Mouse (Mus musculus): ENCODE data around the gene Cdnf. TPM values are rescaled to one million over a fixed set of nuclear protein-coding genes. Genes with fewer than 3 reads are reported as not detected.

Cdnf gene
- 0.20 and 0.31 TPM in 2 replicates for polyA plus RNA-seq (2015; fragmentation: Nextera tagmentation; extraction: Ambion mirVana)

DNA sequence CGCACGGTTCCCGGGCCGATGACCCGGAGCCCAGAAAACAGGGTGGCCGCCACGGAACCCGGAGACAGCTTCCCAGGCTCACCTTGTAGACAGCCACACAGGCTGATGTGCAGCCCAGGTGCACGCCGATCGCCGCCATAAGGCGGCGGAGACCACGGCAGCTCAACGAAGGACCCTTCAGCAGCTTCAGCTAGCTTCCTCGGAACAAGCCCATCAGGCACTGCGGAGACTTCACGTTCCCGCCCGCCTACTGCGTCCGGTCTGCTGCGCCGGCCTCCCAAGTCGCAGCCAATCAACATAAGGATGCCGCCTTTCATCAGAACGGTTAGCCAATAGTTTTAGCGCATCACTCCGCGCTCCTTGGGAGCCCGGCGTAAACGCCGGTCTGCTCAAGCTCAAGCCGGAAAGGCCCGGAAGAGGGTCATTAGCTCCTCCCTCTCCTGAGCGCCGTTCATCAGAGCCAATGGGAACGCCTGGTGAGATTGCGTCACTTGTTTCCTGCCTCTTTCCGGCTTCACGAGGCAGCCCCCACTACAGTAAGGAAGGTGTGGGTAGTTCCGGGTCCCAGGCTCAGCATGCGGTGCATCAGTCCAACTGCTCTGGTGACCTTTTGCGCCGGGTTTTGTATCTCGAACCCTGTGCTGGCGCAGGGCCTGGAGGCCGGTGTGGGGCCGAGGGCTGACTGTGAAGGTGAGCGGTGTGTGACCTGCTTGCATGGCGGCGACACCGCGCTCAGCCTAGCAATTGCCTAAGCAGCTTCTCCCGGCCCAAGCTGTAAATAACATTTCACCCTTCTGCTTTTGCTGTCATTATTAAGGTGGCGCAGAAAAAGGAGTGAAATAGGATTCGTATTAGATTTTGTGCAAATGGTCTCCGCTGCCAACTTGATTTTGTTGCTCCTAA, at the start of gene Cdnf, which contains the start of the genes Gm45902 and Hspa14:
Gene Cdnf (plus strand): TSS at position 479 of the 903 bp plus-strand sequence.
Gene Gm45902 (minus strand): TSS at position 239 of the 903 bp plus-strand sequence.
Gene Hspa14 (minus strand): TSS at position 263 of the 903 bp plus-strand sequence.
- WGBS, result 1% methylated on average over 60 of the region's 60 CpGs
- H3K27ac ChIP-seq, result peak within 1 kb of the TSS; percentile 78
- H3K27me3 ChIP-seq, result no peaks in the 10 kb centered on the region

DNA sequence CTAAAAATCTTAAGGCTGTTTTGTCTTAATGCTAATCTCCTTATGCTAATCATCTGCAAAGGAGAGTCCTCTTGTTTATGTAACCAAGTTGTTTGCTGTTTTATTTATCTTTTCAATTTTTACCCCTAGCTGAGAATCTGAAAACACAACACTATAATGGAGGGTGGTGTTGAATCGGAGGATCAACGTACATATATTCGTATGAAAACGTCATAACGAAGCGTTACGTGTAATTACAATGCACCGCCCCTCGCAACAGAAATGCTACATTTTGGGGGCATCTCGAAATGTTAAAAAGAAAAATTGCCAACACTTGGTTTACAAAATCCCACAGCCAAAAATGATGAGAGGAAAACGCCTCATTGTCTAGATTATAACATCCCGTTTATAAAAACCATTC, 38.9 kb upstream of the Cdnf start:
- under 1% methylated on average over 12 of the region's 12 CpGs for WGBS
- Histone ChIP-seq H3K4me1 (peaks cover 18% of the 10 kb centered on the region), H3K9ac (peak overlapping the region; percentile 89), H3K27me3 (no peaks in the 10 kb centered on the region), H3K4me3 (peak overlapping the region; percentile 90), H3K36me3 (ENCODE audit: poor library complexity, severe bottlenecking) (peaks cover 14% of the 10 kb centered on the region), H3K4me2 (peak overlapping the region; percentile 69), H3K27ac (peak overlapping the region; percentile 95), H3K9me3 (replicated peaks) (no peaks in the 10 kb centered on the region)
- ATAC-seq, result no peak

More for the DNA sequence above, at the start of gene Cdnf, which contains the start of the genes Gm45902 and Hspa14:
- H3K4me1 ChIP-seq, result peaks cover 21% of the 10 kb centered on the region
- peaks cover 28% of the 10 kb centered on the region for H3K36me3 ChIP-seq (ENCODE audit: poor library complexity, severe bottlenecking)
- H3K9me3 ChIP-seq (replicated peaks), result no peaks in the 10 kb centered on the region
- H3K9ac ChIP-seq, result peak within 1 kb of the TSS; percentile 86
- ATAC-seq, result peak; percentile 100
- H3K4me2 ChIP-seq, result peak within 1 kb of the TSS; percentile 96
- H3K4me3 ChIP-seq, result peak within 1 kb of the TSS; percentile 86

DNA sequence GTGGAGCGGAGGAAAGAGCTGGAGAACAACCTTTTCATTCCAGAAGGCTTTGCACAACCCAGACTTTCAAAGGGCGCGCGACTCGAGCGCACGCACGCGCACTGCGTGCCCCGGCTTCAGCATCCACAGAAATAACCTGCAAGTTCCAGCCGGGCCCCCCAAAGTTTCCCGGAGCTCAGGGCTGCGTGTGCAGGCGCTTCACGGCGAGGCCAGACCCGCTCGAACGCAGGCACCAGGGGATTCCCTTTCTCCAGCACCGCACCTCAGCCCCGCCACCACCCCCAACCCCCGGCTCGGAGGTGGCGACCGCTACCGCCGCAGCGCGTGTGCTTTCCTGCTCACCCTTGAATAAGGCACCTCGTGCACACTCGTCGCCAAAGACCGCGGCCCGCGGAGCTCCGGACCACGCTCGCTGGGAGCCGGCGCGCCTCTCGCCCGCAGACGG, 38.4 kb upstream of the Cdnf start:
- ATAC-seq, result peak; percentile 83
- peak overlapping the region; percentile 69 for H3K4me2 ChIP-seq
- H3K9ac ChIP-seq, result peak overlapping the region; percentile 89
- no peaks in the 10 kb centered on the region for H3K9me3 ChIP-seq (replicated peaks)
- under 1% methylated on average over 45 of the region's 46 CpGs for WGBS
- peak overlapping the region; percentile 90 for H3K4me3 ChIP-seq
- peak overlapping the region; percentile 95 for H3K27ac ChIP-seq
- H3K4me1 ChIP-seq, result peaks cover 18% of the 10 kb centered on the region
- H3K27me3 ChIP-seq, result no peaks in the 10 kb centered on the region
- H3K36me3 ChIP-seq (ENCODE audit: poor library complexity, severe bottlenecking), result peaks cover 14% of the 10 kb centered on the region

DNA sequence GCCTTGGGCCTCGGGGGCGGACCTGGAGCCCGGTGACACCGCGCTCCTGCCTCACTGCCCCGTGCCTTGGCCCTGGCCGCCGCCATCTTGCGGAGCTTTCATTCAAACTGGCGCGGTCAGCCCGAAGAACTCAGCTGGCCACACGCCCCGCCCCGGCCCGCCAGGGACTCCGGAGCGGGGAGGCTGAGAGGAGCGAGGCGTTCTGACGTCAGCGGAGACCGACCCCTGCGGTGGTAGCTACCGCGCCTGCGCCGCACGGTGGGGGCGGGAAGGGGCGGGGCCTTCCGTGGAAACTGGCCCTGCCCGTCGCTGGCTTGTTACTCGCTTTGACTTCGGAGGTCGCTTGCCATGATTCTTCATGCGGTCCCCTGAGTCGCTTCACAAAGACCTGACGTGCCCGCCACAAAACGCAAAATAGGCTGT, 38.0 kb upstream of the Cdnf start, which contains the start of gene Suv39h2:
Gene Suv39h2 (minus strand): TSS at position 171 of the 423 bp plus-strand sequence.
- peak within 1 kb of the TSS; percentile 95 for H3K27ac ChIP-seq
- no peaks in the 10 kb centered on the region for H3K27me3 ChIP-seq
- WGBS, result under 1% methylated on average over 42 of the region's 42 CpGs
- H3K4me3 ChIP-seq, result peak within 1 kb of the TSS; percentile 90
- H3K4me2 ChIP-seq, result peak within 1 kb of the TSS; percentile 69
- no peaks in the 10 kb centered on the region for H3K9me3 ChIP-seq (replicated peaks)
- H3K9ac ChIP-seq, result peak within 1 kb of the TSS; percentile 89
- peaks cover 18% of the 10 kb centered on the region for H3K4me1 ChIP-seq
- ATAC-seq, result peak; percentile 97
- peaks cover 9% of the 10 kb centered on the region for H3K36me3 ChIP-seq (ENCODE audit: poor library complexity, severe bottlenecking)

DNA sequence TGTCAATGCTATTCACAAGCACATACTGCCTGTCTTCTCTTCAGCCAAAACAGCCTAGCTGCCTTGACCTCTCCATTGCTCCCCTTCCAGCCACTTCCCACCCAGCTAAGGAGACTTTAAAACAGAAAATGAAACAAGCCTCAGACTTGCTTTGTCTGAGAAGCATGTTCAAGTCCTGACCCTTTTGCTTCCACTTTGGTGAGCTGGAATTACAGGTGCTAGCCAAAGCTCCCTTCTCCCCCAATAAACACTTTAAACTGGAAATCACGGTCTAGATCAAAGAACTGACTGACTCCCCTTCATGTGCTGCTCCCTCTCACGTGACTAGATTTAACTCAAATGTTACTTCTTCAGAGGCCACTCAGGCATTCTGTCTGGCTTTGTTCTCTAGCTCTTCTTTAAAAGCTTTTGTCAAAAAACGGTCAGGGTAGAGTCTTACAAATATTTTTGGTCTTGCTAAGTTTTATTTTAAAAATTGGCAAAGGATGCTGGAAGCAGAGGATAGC, 37.0 kb upstream of the Cdnf start:
- 62% methylated on average over 3 of the region's 3 CpGs for WGBS
- peaks cover 18% of the 10 kb centered on the region for H3K4me1 ChIP-seq
- H3K9me3 ChIP-seq (replicated peaks), result no peaks in the 10 kb centered on the region
- ATAC-seq, result no peak
- peak overlapping the region; percentile 90 for H3K4me3 ChIP-seq
- peak overlapping the region; percentile 70; the same call in 1 of the 2 replicates for H3K9ac ChIP-seq
- peaks cover 7% of the 10 kb centered on the region; the same call in 1 of the 2 replicates for H3K36me3 ChIP-seq (ENCODE audit: poor library complexity, severe bottlenecking)
- no peak overlapping the region for H3K27ac ChIP-seq
- peak overlapping the region; percentile 69 for H3K4me2 ChIP-seq
- no peaks in the 10 kb centered on the region for H3K27me3 ChIP-seq

DNA sequence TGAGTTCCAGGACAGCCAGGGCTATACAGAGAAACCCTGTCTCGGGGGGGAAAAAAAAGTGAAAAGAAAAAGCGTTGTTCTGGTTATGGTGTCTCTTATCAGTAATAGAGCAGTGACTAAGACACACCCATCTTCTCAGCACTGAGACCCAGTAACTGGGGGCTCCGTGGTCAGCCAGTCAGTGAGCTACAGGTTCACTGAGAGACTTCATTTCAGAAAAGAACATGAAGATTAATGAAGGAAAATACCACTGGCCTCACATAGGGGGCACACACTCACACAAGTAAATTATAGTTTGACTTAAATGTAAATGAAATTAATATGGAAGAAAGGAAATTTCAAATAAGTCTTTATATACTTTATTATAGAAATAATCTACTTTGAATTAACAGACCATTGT, 32.6 kb upstream of the Cdnf start:
- no peak overlapping the region for H3K4me3 ChIP-seq
- no peaks in the 10 kb centered on the region for H3K27me3 ChIP-seq
- H3K27ac ChIP-seq, result no peak overlapping the region
- WGBS, result 88% methylated on average over 3 of the region's 3 CpGs
- no peak for ATAC-seq
- H3K9ac ChIP-seq, result no peak overlapping the region
- no peak overlapping the region for H3K4me2 ChIP-seq
- H3K4me1 ChIP-seq, result peaks cover 4% of the 10 kb centered on the region
- no peaks in the 10 kb centered on the region for H3K9me3 ChIP-seq (replicated peaks)
- no peaks in the 10 kb centered on the region for H3K36me3 ChIP-seq (ENCODE audit: poor library complexity, severe bottlenecking)

DNA sequence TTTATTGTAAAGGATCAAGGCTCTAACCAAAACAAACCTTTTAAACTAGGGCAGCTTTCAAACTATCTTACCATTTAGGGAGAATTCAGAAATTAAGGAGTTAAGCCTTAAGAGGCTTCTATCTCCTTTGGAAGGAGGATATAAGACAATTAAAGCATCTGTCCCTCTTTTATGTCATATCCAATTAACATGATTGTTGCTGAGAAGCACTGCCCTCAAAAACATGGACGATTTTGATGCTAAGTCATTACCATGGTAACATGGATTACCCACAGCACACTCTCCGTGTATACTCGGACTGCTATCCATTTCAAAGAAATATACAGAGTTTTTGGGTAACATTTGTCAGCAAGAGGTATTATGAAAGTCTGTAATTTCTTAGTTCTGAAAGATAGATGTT, 23.0 kb upstream of the Cdnf start:
- ATAC-seq, result no peak
- H3K9me3 ChIP-seq (replicated peaks), result no peaks in the 10 kb centered on the region
- H3K4me3 ChIP-seq, result no peak overlapping the region
- no peak overlapping the region for H3K27ac ChIP-seq
- H3K9ac ChIP-seq, result no peak overlapping the region
- H3K27me3 ChIP-seq, result no peaks in the 10 kb centered on the region
- no peak overlapping the region for H3K4me2 ChIP-seq
- 69% methylated on average over 3 of the region's 3 CpGs for WGBS
- H3K4me1 ChIP-seq, result no peaks in the 10 kb centered on the region
- H3K36me3 ChIP-seq (ENCODE audit: poor library complexity, severe bottlenecking), result peaks cover 50% of the 10 kb centered on the region

DNA sequence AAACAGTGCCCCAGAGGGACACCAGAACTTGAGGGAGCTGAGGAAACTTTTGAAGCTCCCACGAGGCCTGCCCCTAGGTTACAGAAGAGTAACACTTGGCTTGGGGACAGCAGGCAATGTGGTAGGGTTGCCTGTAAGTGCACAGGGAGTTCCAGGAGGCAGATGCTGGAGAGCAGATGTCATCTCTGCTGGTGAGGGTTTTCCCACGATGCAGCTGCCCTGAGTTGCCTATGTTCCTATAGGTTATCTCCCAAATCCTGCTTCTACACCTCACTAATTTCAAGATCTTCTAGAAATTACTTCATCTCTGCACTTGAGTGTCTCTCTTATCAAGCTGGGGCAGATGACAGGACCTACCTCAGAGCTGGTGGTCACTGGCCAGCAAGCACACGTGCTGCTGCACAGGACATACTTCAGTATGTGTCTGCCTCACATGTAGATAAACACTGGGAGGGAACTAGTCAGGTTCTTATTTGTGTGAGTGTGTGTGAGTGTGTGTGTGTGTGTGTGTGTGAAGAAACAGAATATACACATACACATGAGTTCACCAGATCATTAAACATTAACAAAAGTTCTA, 18.9 kb upstream of the Cdnf start:
- Histone ChIP-seq H3K36me3 (ENCODE audit: poor library complexity, severe bottlenecking) (peaks cover 83% of the 10 kb centered on the region), H3K4me1 (no peaks in the 10 kb centered on the region), H3K27me3 (no peaks in the 10 kb centered on the region), H3K9me3 (replicated peaks) (no peaks in the 10 kb centered on the region), H3K9ac (no peak overlapping the region), H3K4me2 (no peak overlapping the region), H3K27ac (no peak overlapping the region), H3K4me3 (no peak overlapping the region)
- no peak for ATAC-seq
- 93% methylated on average over 3 of the region's 3 CpGs for WGBS

DNA sequence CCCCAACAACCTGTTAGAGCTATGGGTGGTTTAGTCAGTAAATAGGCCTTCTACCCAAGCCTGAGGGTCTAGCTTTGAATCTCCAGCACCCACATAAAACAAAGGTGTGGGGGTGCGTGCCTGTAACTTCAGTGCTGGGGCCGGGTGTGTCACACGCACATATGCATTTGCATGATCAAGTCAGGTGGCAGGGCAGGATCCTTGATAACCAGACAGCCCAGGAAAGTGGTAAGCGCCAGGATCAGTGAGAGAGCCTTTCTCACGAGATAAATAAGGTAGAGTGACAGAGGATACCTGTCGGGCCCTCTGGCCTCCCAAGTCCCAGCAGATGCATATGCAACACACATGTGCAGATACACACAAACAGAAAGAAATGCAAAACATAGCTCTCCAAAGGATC, 13.3 kb upstream of the Cdnf start:
- whole genome bisulfite sequencing, result 94% methylated on average over 6 of the region's 6 CpGs
- no peak overlapping the region for H3K4me3 ChIP-seq
- H3K4me2 ChIP-seq, result no peak overlapping the region
- H3K4me1 ChIP-seq, result no peaks in the 10 kb centered on the region
- ATAC-seq, result no peak
- H3K9ac ChIP-seq, result no peak overlapping the region
- no peak overlapping the region for H3K27ac ChIP-seq
- H3K36me3 ChIP-seq (ENCODE audit: poor library complexity, severe bottlenecking), result peaks cover 74% of the 10 kb centered on the region
- H3K9me3 ChIP-seq (replicated peaks), result no peaks in the 10 kb centered on the region
- no peaks in the 10 kb centered on the region for H3K27me3 ChIP-seq

DNA sequence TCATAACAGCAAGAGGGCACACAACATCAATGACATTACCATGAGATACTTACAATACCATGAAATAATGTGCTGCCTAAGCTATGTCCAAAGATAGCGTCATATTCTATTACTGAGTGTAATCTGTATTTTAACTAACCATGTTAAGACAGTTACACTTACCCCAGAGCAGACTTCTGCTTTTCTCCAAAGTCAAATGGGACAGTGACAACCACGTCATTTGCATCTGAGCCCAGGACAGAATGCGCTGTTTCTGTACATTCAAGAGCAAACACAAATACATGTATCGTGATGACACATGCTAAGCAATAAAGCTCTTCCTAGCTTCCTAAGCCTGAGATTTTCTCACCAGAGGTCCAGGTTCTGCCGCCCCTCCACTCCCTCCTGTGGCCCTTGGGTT, 11.9 kb upstream of the Cdnf start:
- H3K27me3 ChIP-seq, result no peaks in the 10 kb centered on the region
- H3K4me3 ChIP-seq, result no peak overlapping the region
- H3K9me3 ChIP-seq (replicated peaks), result no peaks in the 10 kb centered on the region
- no peak for ATAC-seq
- peaks cover 72% of the 10 kb centered on the region for H3K36me3 ChIP-seq (ENCODE audit: poor library complexity, severe bottlenecking)
- H3K27ac ChIP-seq, result no peak overlapping the region
- no peaks in the 10 kb centered on the region for H3K4me1 ChIP-seq
- WGBS, result 96% methylated on average over 5 of the region's 5 CpGs
- no peak overlapping the region for H3K9ac ChIP-seq
- H3K4me2 ChIP-seq, result no peak overlapping the region

DNA sequence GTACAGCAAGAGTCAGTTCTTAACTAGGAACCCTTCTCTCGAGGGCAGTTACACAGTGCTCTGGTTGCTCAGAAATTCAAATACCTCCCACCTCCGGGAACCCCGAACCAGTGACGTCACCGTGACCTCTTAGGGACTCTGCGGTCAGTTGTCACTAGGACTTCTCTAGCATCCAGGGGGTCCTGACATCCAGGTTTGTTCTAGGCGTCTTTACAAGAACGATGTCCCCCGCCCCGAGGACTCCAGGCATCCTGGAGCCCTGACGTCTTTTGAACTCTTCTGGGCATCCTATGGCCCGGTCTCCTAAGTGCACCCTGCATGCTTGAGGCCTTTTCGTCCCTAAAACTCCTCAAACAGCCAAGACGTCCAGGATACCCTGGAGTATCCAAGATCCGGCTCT, 754 bp upstream of the Cdnf start:
- peaks cover 35% of the 10 kb centered on the region for H3K36me3 ChIP-seq (ENCODE audit: poor library complexity, severe bottlenecking)
- H3K4me3 ChIP-seq, result peak overlapping the region; percentile 86
- peak overlapping the region; percentile 96 for H3K4me2 ChIP-seq
- WGBS, result 0% methylated on average over 15 of the region's 15 CpGs
- peaks cover 21% of the 10 kb centered on the region for H3K4me1 ChIP-seq
- no peaks in the 10 kb centered on the region for H3K27me3 ChIP-seq
- ATAC-seq, result no peak
- H3K9me3 ChIP-seq (replicated peaks), result no peaks in the 10 kb centered on the region
- peak overlapping the region; percentile 78; the same call in 1 of the 2 replicates for H3K27ac ChIP-seq
- peak overlapping the region; percentile 86 for H3K9ac ChIP-seq

DNA sequence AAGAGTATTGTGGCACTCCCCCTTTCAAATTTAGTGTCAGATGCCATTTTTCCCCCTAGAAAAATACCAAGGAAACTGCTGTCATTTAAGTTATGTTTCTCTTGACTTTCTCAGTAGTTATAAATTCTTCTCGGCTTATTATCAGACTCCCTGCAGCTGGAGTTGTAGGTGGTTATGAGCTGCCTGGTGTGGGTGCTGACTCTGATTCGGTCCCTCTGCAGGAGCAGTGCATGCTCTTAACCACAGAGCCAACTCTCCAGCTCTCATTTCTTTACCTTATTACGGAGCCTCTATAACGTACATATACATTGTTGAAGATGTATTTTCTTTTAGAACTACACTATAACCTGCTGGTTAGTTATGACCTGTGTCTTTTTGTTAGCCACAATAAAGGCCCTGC, 9.7 kb downstream of the Cdnf start:
- Histone ChIP-seq H3K4me3 (no peak overlapping the region), H3K9ac (no peak overlapping the region), H3K36me3 (ENCODE audit: poor library complexity, severe bottlenecking) (no peaks in the 10 kb centered on the region), H3K27me3 (no peaks in the 10 kb centered on the region), H3K27ac (no peak overlapping the region), H3K4me2 (no peak overlapping the region), H3K4me1 (no peaks in the 10 kb centered on the region), H3K9me3 (replicated peaks) (no peaks in the 10 kb centered on the region)
- no peak for ATAC-seq
- WGBS, result 85% methylated on average over 4 of the region's 4 CpGs

Measured in forebrain, embryonic 13.5 days (tissue).